Mouse (Mus musculus) embryonic facial prominence, embryonic 14.5 days (tissue): ENCODE measurements around the gene Angptl6. TPM values are rescaled to one million over a fixed set of nuclear protein-coding genes. Genes with fewer than 3 reads are reported as not detected.

Experiments
- ATAC-seq: fragments of 200-750 bp; cut with Nextera tagmentation; 2 replicates; pipeline ENCODE4 v1.8.0; 2017; ENCODE audit warnings: low read depth, moderate number of reproducible peaks, moderate TSS enrichment
- DNase-seq: peaks from one replicate; pipeline ENCODE4 v3.0.0-alpha.2; 2015; ENCODE audit warnings: low spot score
- H3K27ac ChIP-seq: fragments of 300-500 bp; sonication (generic); replicated peaks from 2 replicates; pipeline ENCODE4 v1.5.1; 2014; ENCODE audit warnings: low read depth, mild to moderate bottlenecking, low read length, moderate library complexity
- H3K27me3 ChIP-seq: fragments of 300-500 bp; sonication (generic); replicated peaks from 2 replicates; pipeline ENCODE4 v1.6.1; 2014; ENCODE audit warnings: low read length; ENCODE audit not compliant: control insufficient read depth, insufficient read depth
- H3K36me3 ChIP-seq: fragments of 300-500 bp; sonication (generic); 2 replicates; pipeline ENCODE4 v1.6.1; 2014; ENCODE audit warnings: low read length, mixed read lengths; ENCODE audit not compliant: control insufficient read depth, insufficient read depth
- H3K4me1 ChIP-seq: fragments of 300-500 bp; sonication (generic); 2 replicates; pipeline ENCODE4 v1.6.1; 2014; ENCODE audit warnings: antibody characterized with exemption, low read length; ENCODE audit not compliant: control insufficient read depth, insufficient read depth
- H3K4me2 ChIP-seq: fragments of 300-500 bp; sonication (generic); 2 replicates; pipeline ENCODE4 v1.6.1; 2014; ENCODE audit warnings: low read depth, mild to moderate bottlenecking, low read length, moderate library complexity, mixed read lengths
- H3K4me3 ChIP-seq: fragments of 300-500 bp; sonication (generic); 2 replicates; pipeline ENCODE4 v1.5.1; 2014; ENCODE audit warnings: low read depth, mild to moderate bottlenecking, low read length
- H3K9ac ChIP-seq: fragments of 300-500 bp; sonication (generic); 2 replicates; pipeline ENCODE4 v1.6.1; 2014; ENCODE audit warnings: low read depth, mild to moderate bottlenecking, low read length, moderate library complexity, mixed read lengths
- H3K9me3 ChIP-seq: fragments of 300-500 bp; sonication (generic); 2 replicates; pipeline ENCODE4 v1.6.1; 2016; ENCODE audit warnings: low read length; ENCODE audit not compliant: control insufficient read depth
- WGBS: fragments of 180-500 bp; shearing (Covaris S2); extraction: QIAGEN DNeasy Blood & Tissue Kit; methylation state at CpG from one replicate; pipeline ENCODE4 v1.1.7; 2014; 5-methylcytosine and 5-hydroxymethylcytosine counted together
- polyA plus RNA-seq: library from polyadenylated mRNA; unstranded; fragments of >200 nt; fragmentation: Nextera tagmentation; extraction: Ambion mirVana; gene quantifications from 2 replicates; pipeline ENCODE4 v1.2.1, GENCODE M21; 2014

Gene Angptl6
- polyA plus RNA-seq, 1 experiment from 2014 or later = 3.4 TPM

GRCm38 (mm10) chr9:20895382-20895781, 15.9 kb upstream of the Angptl6 start:
- Histone ChIP-seq H3K27me3 (no peaks in the 10 kb centered on the region), H3K27ac (no peak overlapping the region), H3K4me3 (no peak overlapping the region), H3K36me3 (peaks cover 65% of the 10 kb centered on the region), H3K9ac (no peak overlapping the region; the same call in 1 of the 2 replicates), H3K9me3 (no peaks in the 10 kb centered on the region), H3K4me1 (peaks cover 7% of the 10 kb centered on the region; the same call in 1 of the 2 replicates), H3K4me2 (no peak overlapping the region)
- WGBS = 92% methylated on average over 9 of the region's 9 CpGs
- no peak for DNase-seq
- ATAC-seq = no peak

- H3K9ac ChIP-seq = no peak overlapping the region
- no peak overlapping the region for H3K4me3 ChIP-seq
- no peak for ATAC-seq
- WGBS = 93% methylated on average over 12 of the region's 15 CpGs
- no peaks in the 10 kb centered on the region for H3K9me3 ChIP-seq
- H3K4me2 ChIP-seq = no peak overlapping the region
- no peaks in the 10 kb centered on the region for H3K27me3 ChIP-seq
- H3K4me1 ChIP-seq = peaks cover 7% of the 10 kb centered on the region; the same call in 1 of the 2 replicates
- no peak overlapping the region for H3K27ac ChIP-seq
- DNase-seq = no peak
- peaks cover 72% of the 10 kb centered on the region for H3K36me3 ChIP-seq
These were observed 15.1 kb upstream of the Angptl6 start for GRCm38 (mm10) chr9:20894629-20895028.

- Histone ChIP-seq H3K27ac (no peak overlapping the region), H3K4me3 (no peak overlapping the region), H3K9ac (no peak overlapping the region), H3K4me2 (no peak overlapping the region), H3K4me1 (peaks cover 7% of the 10 kb centered on the region; the same call in 1 of the 2 replicates), H3K27me3 (no peaks in the 10 kb centered on the region), H3K9me3 (no peaks in the 10 kb centered on the region), H3K36me3 (peaks cover 77% of the 10 kb centered on the region)
- no peak for DNase-seq
- 89% methylated on average over 13 of the region's 13 CpGs for WGBS
- ATAC-seq = no peak
These were observed 14.2 kb upstream of the Angptl6 start for GRCm38 (mm10) chr9:20893590-20894343.

- no peak for ATAC-seq
- Histone ChIP-seq H3K27ac (no peak overlapping the region), H3K9ac (no peak overlapping the region), H3K27me3 (no peaks in the 10 kb centered on the region), H3K4me2 (no peak overlapping the region), H3K36me3 (peaks cover 77% of the 10 kb centered on the region), H3K4me1 (peaks cover 7% of the 10 kb centered on the region; the same call in 1 of the 2 replicates), H3K9me3 (no peaks in the 10 kb centered on the region), H3K4me3 (no peak overlapping the region)
- 60% methylated on average over 5 of the region's 5 CpGs for WGBS
- DNase-seq = no peak
These were observed 13.5 kb upstream of the Angptl6 start for GRCm38 (mm10) chr9:20893069-20893468.

GRCm38 (mm10) chr9:20892104-20892653, 12.7 kb upstream of the Angptl6 start:
- Histone ChIP-seq H3K4me3 (no peak overlapping the region), H3K9ac (no peak overlapping the region), H3K9me3 (no peaks in the 10 kb centered on the region), H3K36me3 (peaks cover 77% of the 10 kb centered on the region), H3K27me3 (no peaks in the 10 kb centered on the region), H3K27ac (no peak overlapping the region), H3K4me1 (peaks cover 1% of the 10 kb centered on the region; the same call in 1 of the 2 replicates), H3K4me2 (no peak overlapping the region)
- DNase-seq (no peak), ATAC-seq (no peak)
- WGBS = 68% methylated on average over 5 of the region's 5 CpGs

- Histone ChIP-seq H3K4me2 (no peak overlapping the region), H3K36me3 (peaks cover 74% of the 10 kb centered on the region), H3K4me3 (no peak overlapping the region), H3K27me3 (no peaks in the 10 kb centered on the region), H3K9me3 (no peaks in the 10 kb centered on the region), H3K4me1 (no peaks in the 10 kb centered on the region), H3K9ac (no peak overlapping the region), H3K27ac (no peak overlapping the region)
- ATAC-seq (no peak), DNase-seq (no peak)
- 82% methylated on average over 26 of the region's 26 CpGs for WGBS
These were observed 12.0 kb upstream of the Angptl6 start for GRCm38 (mm10) chr9:20891339-20892103.

GRCm38 (mm10) chr9:20890411-20890810, 10.9 kb upstream of the Angptl6 start:
- no peaks in the 10 kb centered on the region for H3K27me3 ChIP-seq
- H3K4me2 ChIP-seq = no peak overlapping the region
- H3K36me3 ChIP-seq = peaks cover 63% of the 10 kb centered on the region
- 89% methylated on average over 5 of the region's 5 CpGs for WGBS
- no peak overlapping the region for H3K27ac ChIP-seq
- no peaks in the 10 kb centered on the region for H3K9me3 ChIP-seq
- no peak overlapping the region for H3K9ac ChIP-seq
- H3K4me3 ChIP-seq = no peak overlapping the region
- no peak for DNase-seq
- ATAC-seq = no peak
- no peaks in the 10 kb centered on the region for H3K4me1 ChIP-seq

- WGBS = 79% methylated on average over 29 of the region's 29 CpGs
- peak overlapping the region; percentile 90 for H3K9ac ChIP-seq
- DNase-seq = peak; percentile 58
These were observed 9.9 kb upstream of the Angptl6 start for GRCm38 (mm10) chr9:20889185-20890141.

More at GRCm38 (mm10) chr9:20889185-20890141, 9.9 kb upstream of the Angptl6 start:
- Histone ChIP-seq H3K9me3 (peaks cover 4% of the 10 kb centered on the region; the same call in 1 of the 2 replicates), H3K4me1 (no peaks in the 10 kb centered on the region), H3K4me2 (peak overlapping the region; percentile 84), H3K27ac (no peak overlapping the region), H3K4me3 (peak overlapping the region; percentile 82), H3K27me3 (no peaks in the 10 kb centered on the region), H3K36me3 (peaks cover 53% of the 10 kb centered on the region)
- no peak for ATAC-seq
